Mouse (Mus musculus): ENCODE measurements around the gene Pth2. TPM values are rescaled to one million over a fixed set of nuclear protein-coding genes. Genes with fewer than 3 reads are reported as not detected.

The Pth2 gene
- polyA plus RNA-seq, 2 experiments = not detected

- H3K4me1 ChIP-seq (replicated peaks; ENCODE audit: control insufficient read depth in 2 of 2, insufficient read depth in 2 of 2, low read length in 1 of 2) = peaks cover 2 to 3% of the 10 kb centered on the region in 2 experiments; a peak in 1 of 4 replicates
- ATAC-seq (ENCODE audit: insufficient read depth) (no peak), DNase-seq (ENCODE audit: low read depth in 3 of 3, low spot score in 3 of 3) (no peak)
- 22% methylated on average over 6 of the region's 6 CpGs for WGBS (ENCODE audit: insufficient replicate concordance)
- H3K27ac ChIP-seq = no peak overlapping the region
- H3K27me3 ChIP-seq (ENCODE audit: control insufficient read depth, insufficient read depth, low read length) = peaks cover 53% of the 10 kb centered on the region
- no peaks in the 10 kb centered on the region for H3K9me3 ChIP-seq (ENCODE audit: control insufficient read depth, low read length)
- TF ChIP-seq CTCF (IDR thresholded peaks at IDR 0.05; ENCODE audit: low read depth) (no peak), EP300 (IDR thresholded peaks at IDR 0.05; ENCODE audit: low read depth) (no peak)
- no peak overlapping the region for H3K4me3 ChIP-seq (ENCODE audit: insufficient read depth in 1 of 2, low read depth in 2 of 2, low read length in 2 of 2)
- peak overlapping the region; percentile 67 for H3K4me2 ChIP-seq (ENCODE audit: low read depth)
- H3K36me3 ChIP-seq (replicated peaks; ENCODE audit: control insufficient read depth, insufficient read depth, low read depth) = no peaks in the 10 kb centered on the region
- H3K9ac ChIP-seq (replicated peaks) = no peak overlapping the region
These were observed 18.2 kb upstream of the Pth2 start for GRCm38 (mm10) chr7:45162551-45162950.

- no peak for ATAC-seq (ENCODE audit: insufficient read depth)
- DNase-seq (ENCODE audit: low read depth in 3 of 3, low spot score in 3 of 3) = no peak
- Histone ChIP-seq H3K4me2 (ENCODE audit: low read depth) (no peak overlapping the region), H3K4me1 (replicated peaks; ENCODE audit: control insufficient read depth in 2 of 2, insufficient read depth in 2 of 2, low read length in 1 of 2) (peaks cover 2 to 3% of the 10 kb centered on the region in 2 experiments; a peak in 1 of 4 replicates), H3K27me3 (ENCODE audit: control insufficient read depth, insufficient read depth, low read length) (peaks cover 58% of the 10 kb centered on the region), H3K4me3 (ENCODE audit: insufficient read depth in 1 of 2, low read depth in 2 of 2, low read length in 2 of 2) (no peak overlapping the region), H3K36me3 (replicated peaks; ENCODE audit: control insufficient read depth, insufficient read depth, low read depth) (no peaks in the 10 kb centered on the region), H3K9ac (replicated peaks) (no peak overlapping the region), H3K27ac (no peak overlapping the region), H3K9me3 (ENCODE audit: control insufficient read depth, low read length) (no peaks in the 10 kb centered on the region)
- 56% methylated on average over 9 of the region's 9 CpGs for WGBS (ENCODE audit: insufficient replicate concordance)
- TF ChIP-seq EP300 (IDR thresholded peaks at IDR 0.05; ENCODE audit: low read depth) (no peak), CTCF (IDR thresholded peaks at IDR 0.05; ENCODE audit: low read depth) (no peak)
These were observed 17.7 kb upstream of the Pth2 start for GRCm38 (mm10) chr7:45162996-45163615.

DNA sequence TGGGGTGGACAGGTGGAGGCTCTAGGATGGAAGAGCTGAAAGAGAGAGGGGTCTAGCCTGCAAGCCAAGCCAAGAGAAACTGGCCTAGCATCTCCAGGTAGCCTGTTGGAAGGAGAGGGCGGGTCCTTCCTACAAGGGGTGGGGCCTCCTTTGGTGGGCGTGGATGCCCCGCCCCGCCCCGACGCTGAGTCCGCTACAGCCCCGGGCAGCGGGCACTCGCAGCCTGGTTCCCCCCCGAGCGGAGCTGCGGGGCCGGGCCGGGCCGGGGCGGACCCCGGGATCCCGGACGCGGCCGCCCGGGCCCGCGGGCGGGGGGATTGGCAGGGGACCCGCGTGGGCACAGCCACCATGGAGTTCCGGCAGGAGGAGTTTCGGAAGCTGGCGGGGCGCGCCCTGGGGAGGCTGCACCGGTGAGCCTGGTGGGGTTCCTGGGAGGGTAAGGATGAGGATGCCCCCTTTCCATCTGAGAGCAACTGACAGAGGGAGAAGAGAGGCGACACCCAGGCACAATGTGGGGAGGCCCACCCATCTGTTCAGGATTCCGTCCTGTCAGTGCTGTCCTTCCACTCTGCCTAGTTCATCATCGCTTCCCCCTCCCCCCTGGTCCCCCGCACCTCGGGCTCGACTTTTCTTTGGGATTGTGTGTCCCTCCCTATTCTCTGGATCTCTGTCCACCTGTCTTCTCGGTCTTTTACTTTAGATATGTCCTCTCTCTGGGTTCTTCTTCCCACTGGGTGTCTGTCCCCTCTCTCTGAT lies 16.9 kb upstream of the Pth2 start, which contains the start of gene Slc17a7:
Gene Slc17a7, plus strand, starts transcription at position 215 of the 756 bp plus-strand sequence.
- H3K27ac ChIP-seq = no peak within 1 kb of the TSS
- peaks cover 2 to 3% of the 10 kb centered on the region in 2 experiments; a peak in 1 of 4 replicates for H3K4me1 ChIP-seq (replicated peaks; ENCODE audit: control insufficient read depth in 2 of 2, insufficient read depth in 2 of 2, low read length in 1 of 2)
- peak within 1 kb of the TSS; percentile 67 for H3K4me2 ChIP-seq (ENCODE audit: low read depth)
- 2% methylated on average over 40 of the region's 41 CpGs for WGBS (ENCODE audit: insufficient replicate concordance)
- H3K9me3 ChIP-seq (ENCODE audit: control insufficient read depth, low read length) = no peaks in the 10 kb centered on the region
- peak within 1 kb of the TSS in 1 of 2 experiments; percentile 48; a peak in 2 of 4 replicates for H3K4me3 ChIP-seq (ENCODE audit: insufficient read depth in 1 of 2, low read depth in 2 of 2, low read length in 2 of 2)
- no peak within 1 kb of the TSS for H3K9ac ChIP-seq (replicated peaks)
- TF ChIP-seq CTCF (IDR thresholded peaks at IDR 0.05; ENCODE audit: low read depth) (no peak), EP300 (IDR thresholded peaks at IDR 0.05; ENCODE audit: low read depth) (no peak)
- ATAC-seq (ENCODE audit: insufficient read depth) (no peak), DNase-seq (ENCODE audit: low read depth in 3 of 3, low spot score in 3 of 3) (no peak)
- no peaks in the 10 kb centered on the region for H3K36me3 ChIP-seq (replicated peaks; ENCODE audit: control insufficient read depth, insufficient read depth, low read depth)
- peaks cover 66% of the 10 kb centered on the region for H3K27me3 ChIP-seq (ENCODE audit: control insufficient read depth, insufficient read depth, low read length)

DNA sequence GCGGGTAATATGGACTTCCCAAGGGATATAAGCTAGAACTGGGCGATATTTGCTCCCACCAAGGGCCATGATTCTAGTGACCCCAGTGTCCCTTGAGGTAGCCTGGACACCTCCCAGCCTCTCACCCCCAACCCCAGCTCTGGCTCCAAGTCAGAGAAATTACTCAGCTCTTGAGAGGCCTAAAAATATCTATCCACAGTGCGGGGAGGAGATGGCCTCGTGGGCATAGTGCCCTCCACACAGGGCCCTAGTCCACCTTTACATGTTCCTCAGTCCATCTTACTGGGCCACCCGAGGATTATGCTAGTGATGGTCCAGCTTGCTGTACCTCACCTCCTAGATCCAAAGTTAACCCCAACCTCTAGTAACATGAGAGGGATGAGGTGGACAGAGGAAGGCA lies 16.0 kb upstream of the Pth2 start:
- H3K4me2 ChIP-seq (ENCODE audit: low read depth) = no peak overlapping the region
- H3K4me3 ChIP-seq (ENCODE audit: insufficient read depth in 1 of 2, low read depth in 2 of 2, low read length in 2 of 2) = no peak overlapping the region
- H3K9me3 ChIP-seq (ENCODE audit: control insufficient read depth, low read length) = peaks cover 4% of the 10 kb centered on the region; the same call in 1 of the 2 replicates
- H3K9ac ChIP-seq (replicated peaks) = no peak overlapping the region
- ATAC-seq (ENCODE audit: insufficient read depth) (no peak), DNase-seq (ENCODE audit: low read depth in 3 of 3, low spot score in 3 of 3) (no peak)
- 45% methylated on average over 5 of the region's 5 CpGs for WGBS (ENCODE audit: insufficient replicate concordance)
- H3K4me1 ChIP-seq (replicated peaks; ENCODE audit: control insufficient read depth in 2 of 2, insufficient read depth in 2 of 2, low read length in 1 of 2) = peaks cover 2 to 3% of the 10 kb centered on the region in 2 experiments; a peak in 1 of 4 replicates
- H3K27me3 ChIP-seq (ENCODE audit: control insufficient read depth, insufficient read depth, low read length) = peaks cover 72% of the 10 kb centered on the region
- no peak for TF ChIP-seq CTCF (IDR thresholded peaks at IDR 0.05; ENCODE audit: low read depth)
- no peak for TF ChIP-seq EP300 (IDR thresholded peaks at IDR 0.05; ENCODE audit: low read depth)
- no peaks in the 10 kb centered on the region for H3K36me3 ChIP-seq (replicated peaks; ENCODE audit: control insufficient read depth, insufficient read depth, low read depth)
- no peak overlapping the region for H3K27ac ChIP-seq

DNA sequence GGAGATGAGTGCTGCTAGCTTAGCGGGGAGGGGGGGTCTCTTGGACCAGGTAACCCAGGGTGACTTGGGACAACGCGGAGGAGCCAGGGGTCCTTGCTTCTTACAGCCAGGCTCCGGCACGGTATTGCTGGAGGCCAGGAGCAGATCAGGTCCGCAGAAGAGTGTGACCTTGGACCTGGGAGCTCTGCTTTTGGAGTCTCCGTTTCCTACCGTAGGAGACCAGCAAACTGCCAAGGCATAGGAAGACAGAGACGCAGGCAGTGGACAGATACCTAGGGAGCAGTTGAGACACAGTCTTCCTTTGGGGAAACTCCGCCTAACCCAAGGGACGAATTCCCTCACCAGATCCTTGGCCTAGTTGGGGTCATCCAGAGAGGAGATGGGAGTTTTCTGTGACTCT lies 15.1 kb upstream of the Pth2 start:
- Histone ChIP-seq H3K9ac (replicated peaks) (no peak overlapping the region), H3K4me1 (replicated peaks; ENCODE audit: control insufficient read depth in 2 of 2, insufficient read depth in 2 of 2, low read length in 1 of 2) (peaks cover 2 to 3% of the 10 kb centered on the region in 2 experiments; a peak in 1 of 4 replicates), H3K36me3 (replicated peaks; ENCODE audit: control insufficient read depth, insufficient read depth, low read depth) (no peaks in the 10 kb centered on the region), H3K9me3 (ENCODE audit: control insufficient read depth, low read length) (peaks cover 4% of the 10 kb centered on the region; the same call in 1 of the 2 replicates), H3K27ac (no peak overlapping the region), H3K4me3 (ENCODE audit: insufficient read depth in 1 of 2, low read depth in 2 of 2, low read length in 2 of 2) (no peak overlapping the region), H3K4me2 (ENCODE audit: low read depth) (no peak overlapping the region), H3K27me3 (ENCODE audit: control insufficient read depth, insufficient read depth, low read length) (peaks cover 72% of the 10 kb centered on the region)
- DNase-seq (ENCODE audit: low read depth in 3 of 3, low spot score in 3 of 3) (no peak), ATAC-seq (ENCODE audit: insufficient read depth) (no peak)
- no peak for TF ChIP-seq EP300 (IDR thresholded peaks at IDR 0.05; ENCODE audit: low read depth)
- no peak for TF ChIP-seq CTCF (IDR thresholded peaks at IDR 0.05; ENCODE audit: low read depth)
- 43% methylated on average over 11 of the region's 11 CpGs for WGBS (ENCODE audit: insufficient replicate concordance)
